Comparison of ENCODE assay signal across 10 mouse cellular contexts in the genomic region with DNA sequence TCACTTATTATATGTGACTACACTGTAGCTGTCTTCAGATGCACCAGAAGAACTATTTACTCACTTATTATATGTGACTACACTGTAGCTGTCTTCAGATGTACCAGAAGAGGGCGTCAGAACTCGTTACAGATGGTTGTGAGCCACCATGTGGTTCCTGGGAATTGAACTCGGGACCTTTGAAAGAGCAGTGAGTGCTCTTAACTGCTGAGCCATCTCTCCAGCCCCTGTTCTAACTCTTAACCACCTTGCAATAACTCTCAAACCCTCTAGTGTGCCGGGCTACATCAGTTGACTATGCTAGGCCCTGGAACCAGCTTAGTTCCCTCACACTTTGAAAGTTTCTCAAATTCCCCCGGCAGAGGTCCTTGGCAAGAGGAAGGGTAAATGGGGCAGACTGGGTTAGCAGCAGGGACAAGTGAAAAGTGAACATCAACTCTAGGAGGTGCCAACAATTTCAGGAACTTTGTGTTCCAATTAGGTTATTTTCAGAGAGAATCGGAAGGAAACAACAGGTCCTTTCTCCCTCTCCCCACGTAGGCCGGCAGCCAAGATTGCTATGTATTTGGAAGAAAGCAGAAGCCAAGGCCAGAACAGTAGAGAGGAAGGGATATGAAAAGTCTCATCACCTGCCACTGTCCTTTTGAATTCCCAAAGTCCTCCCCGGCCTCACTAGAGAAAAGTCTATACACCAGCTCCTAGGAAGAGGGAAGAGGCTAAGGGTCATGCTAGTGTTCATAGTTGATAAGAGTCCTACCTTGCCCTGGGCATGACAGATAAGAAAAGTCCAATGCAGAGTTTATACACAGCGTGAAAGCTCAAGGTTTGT. TPM values are rescaled to one million over a fixed set of nuclear protein-coding genes. Genes with fewer than 3 reads are reported as not detected.
DNase-seq lines count a peak whose midpoint lies in the region; ATAC-seq lines count a peak whose summit lies in the region.
"Had no signal": no experiment of that assay in that cellular context is flagged by ENCODE, and none has a peak within 500 bp of the region (broad histone marks: within the 10 kb centered on the region; RNA-seq: fewer than 3 reads in every experiment).

No protein-coding gene starts in this region.

- WGBS in neural tube, embryonic 13.5 days: 72% methylated on average over 10 of the region's 10 CpGs
- 69% methylated on average over 10 of the region's 10 CpGs for WGBS in intestine, embryonic 16.5 days

- peak; percentile 94 for DNase-seq in heart, adult 11 months
- DNase-seq in heart, adult 8-10 months (ENCODE audit: low spot score): no peak
- no peak for DNase-seq in neural tube, embryonic 10.5 days (ENCODE audit: extremely low spot score, low spot score)
- DNase-seq in yolk sac, embryonic 10.5 days (ENCODE audit: low spot score): peak; percentile 64
- DNase-seq in urinary bladder, adult 2 months (ENCODE audit: low spot score): no peak
- DNase-seq in cerebellum, adult 9-11 months: no peak
- DNase-seq: thymus, adult 18-20 months had no signal

- H3K4me1 ChIP-seq in neural tube, embryonic 13.5 days (replicated peaks): peaks cover 43% of the 10 kb centered on the region
- peaks cover 30% of the 10 kb centered on the region for H3K4me1 ChIP-seq in intestine, embryonic 16.5 days (ENCODE audit: control insufficient read depth, insufficient read depth, low read length)

- H3K27me3 ChIP-seq in neural tube, embryonic 13.5 days: no peaks in the 10 kb centered on the region
- no peaks in the 10 kb centered on the region for H3K27me3 ChIP-seq in intestine, embryonic 16.5 days (replicated peaks; ENCODE audit: control insufficient read depth, insufficient read depth, low read length)

- peaks cover 21% of the 10 kb centered on the region for H3K36me3 ChIP-seq in neural tube, embryonic 13.5 days
- 0 out of 2 replicates have a peak, but pooled peaks cover 6% of the 10 kb centered on the region for H3K36me3 ChIP-seq in intestine, embryonic 16.5 days (ENCODE audit: control insufficient read depth, insufficient read depth, low read length)

- H3K4me3 ChIP-seq in neural tube, embryonic 13.5 days: no peak overlapping the region
- H3K4me3 ChIP-seq in intestine, embryonic 16.5 days (ENCODE audit: low read length): no peak overlapping the region

- H3K9me3 ChIP-seq in neural tube, embryonic 13.5 days: no peaks in the 10 kb centered on the region
- no peaks in the 10 kb centered on the region for H3K9me3 ChIP-seq in intestine, embryonic 16.5 days (ENCODE audit: control insufficient read depth, low read length)

- no peak overlapping the region for H3K27ac ChIP-seq in neural tube, embryonic 13.5 days (replicated peaks)
- peak overlapping the region; percentile 77 for H3K27ac ChIP-seq in intestine, embryonic 16.5 days (ENCODE audit: low read length)

- no peak for ATAC-seq in neural tube, embryonic 13.5 days (ENCODE audit: low read depth)
- peak; percentile 37 for ATAC-seq in intestine, embryonic 16.5 days
- ATAC-seq: activated CD4-positive, CD25-positive, alpha-beta regulatory T cell, adult 4 months had no signal

- H3K9ac ChIP-seq in neural tube, embryonic 13.5 days: no peak overlapping the region
- H3K9ac ChIP-seq in intestine, embryonic 16.5 days (ENCODE audit: low read depth, low read length): no peak overlapping the region

- peak overlapping the region; percentile 75 for H3K4me2 ChIP-seq in neural tube, embryonic 13.5 days
- no peak overlapping the region; the same call in 1 of the 2 replicates for H3K4me2 ChIP-seq in intestine, embryonic 16.5 days (ENCODE audit: low read depth, low read length)

RNA-seq across cellular contexts. Expression of gene Slc3a2, which starts 8.3 kb away (rescaled TPM):
- 10 to 100 TPM; 39.5 to 43.6 (median 41.9) TPM for total RNA-seq in heart, adult 8-10 months (2022)
- 149 and 155 TPM in 2 replicates for polyA plus RNA-seq in neural tube, embryonic 13.5 days (2015; fragmentation: Nextera tagmentation; extraction: Ambion mirVana)
- 211 and 225 TPM in 2 replicates for polyA plus RNA-seq in intestine, embryonic 16.5 days (2015; fragmentation: Nextera tagmentation; extraction: Ambion mirVana)
- 103 and 115 TPM in 2 replicates for polyA plus RNA-seq in urinary bladder, adult 2 months (2012; rRNA removed)

RNA-seq across cellular contexts. Expression of gene Wdr74, which starts 20.8 kb away (rescaled TPM):
- total RNA-seq in heart, adult 8-10 months (2022): 10 to 100 TPM; 16.1 to 19.6 (median 17.5) TPM
- polyA plus RNA-seq in neural tube, embryonic 13.5 days (2015; fragmentation: Nextera tagmentation; extraction: Ambion mirVana): 84.4 and 87.8 TPM in 2 replicates
- 78.1 and 88.7 TPM in 2 replicates for polyA plus RNA-seq in intestine, embryonic 16.5 days (2015; fragmentation: Nextera tagmentation; extraction: Ambion mirVana)
- polyA plus RNA-seq in urinary bladder, adult 2 months (2012; rRNA removed): 37.9 and 45.9 TPM in 2 replicates

RNA-seq across cellular contexts. Expression of gene 1700092M07Rik, which starts 25.7 kb away (rescaled TPM):
- total RNA-seq in heart, adult 8-10 months (2022): not detected
- polyA plus RNA-seq in neural tube, embryonic 13.5 days (2015; fragmentation: Nextera tagmentation; extraction: Ambion mirVana): 1.6 and 2.4 TPM in 2 replicates
- polyA plus RNA-seq in intestine, embryonic 16.5 days (2015; fragmentation: Nextera tagmentation; extraction: Ambion mirVana): 0.91 and 1.6 TPM in 2 replicates
- 0.19 and 0.28 TPM in 2 replicates for polyA plus RNA-seq in urinary bladder, adult 2 months (2012; rRNA removed)
- polyA plus RNA-seq: activated CD4-positive, CD25-positive, alpha-beta regulatory T cell, adult 4 months had no signal

RNA-seq across cellular contexts. Expression of gene Stx5a, which starts 26.3 kb away (rescaled TPM):
- 10 to 100 TPM; 20.9 to 27.3 (median 25.4) TPM for total RNA-seq in heart, adult 8-10 months (2022)
- polyA plus RNA-seq in neural tube, embryonic 13.5 days (2015; fragmentation: Nextera tagmentation; extraction: Ambion mirVana): 124 and 127 TPM in 2 replicates
- 120 and 124 TPM in 2 replicates for polyA plus RNA-seq in intestine, embryonic 16.5 days (2015; fragmentation: Nextera tagmentation; extraction: Ambion mirVana)
- polyA plus RNA-seq in urinary bladder, adult 2 months (2012; rRNA removed): 96.5 and 99.1 TPM in 2 replicates

RNA-seq across cellular contexts. Expression of gene Nxf1, which starts 42.0 kb away (rescaled TPM):
- 10 to 100 TPM; 30.3 to 42.0 (median 33.7) TPM for total RNA-seq in heart, adult 8-10 months (2022)
- 161 and 192 TPM in 2 replicates for polyA plus RNA-seq in neural tube, embryonic 13.5 days (2015; fragmentation: Nextera tagmentation; extraction: Ambion mirVana)
- 133 and 137 TPM in 2 replicates for polyA plus RNA-seq in intestine, embryonic 16.5 days (2015; fragmentation: Nextera tagmentation; extraction: Ambion mirVana)
- polyA plus RNA-seq in urinary bladder, adult 2 months (2012; rRNA removed): 196 and 275 TPM in 2 replicates

Comparison
In these comparisons a context has a peak if more than half of its experiments do, and no peak if none do; other contexts are left out.
1. DNase-seq: peak in heart, adult 11 months (single experiment) and yolk sac, embryonic 10.5 days (single experiment); none in heart, adult 8-10 months (single experiment), neural tube, embryonic 10.5 days (single experiment), urinary bladder, adult 2 months (single experiment) and cerebellum, adult 9-11 months (single experiment).